Mouse (Mus musculus): Measurements from ENCODE around the gene Hyal1.

Gene Hyal1

GRCm38 (mm10) chr9:107594281-107595062 lies 17.7 kb downstream of the Hyal1 start:
- DNase-seq (ENCODE audit: extremely low spot score, low read depth, low spot score), result no peak

GRCm38 (mm10) chr9:107596619-107597569 lies 20.2 kb downstream of the Hyal1 start:
- DNase-seq (ENCODE audit: extremely low spot score, low read depth, low spot score), result no peak

- DNase-seq (ENCODE audit: extremely low spot score, low read depth, low spot score), result no peak
These were observed 21.7 kb downstream of the Hyal1 start for GRCm38 (mm10) chr9:107598385-107598784.

GRCm38 (mm10) chr9:107599433-107599832 lies 22.7 kb downstream of the Hyal1 start:
- DNase-seq (ENCODE audit: extremely low spot score, low read depth, low spot score), result no peak

GRCm38 (mm10) chr9:107599842-107600241 lies 23.1 kb downstream of the Hyal1 start:
- DNase-seq (ENCODE audit: extremely low spot score, low read depth, low spot score), result no peak

- DNase-seq (ENCODE audit: extremely low spot score, low read depth, low spot score), result no peak
These were observed 24.0 kb downstream of the Hyal1 start for GRCm38 (mm10) chr9:107600745-107601144.

GRCm38 (mm10) chr9:107601275-107601674 lies 24.5 kb downstream of the Hyal1 start:
- no peak for DNase-seq (ENCODE audit: extremely low spot score, low read depth, low spot score)

GRCm38 (mm10) chr9:107602068-107602648 lies 25.4 kb downstream of the Hyal1 start:
- peak; percentile 90 for DNase-seq (ENCODE audit: extremely low spot score, low read depth, low spot score)

- DNase-seq (ENCODE audit: extremely low spot score, low read depth, low spot score), result no peak
These were observed 26.5 kb downstream of the Hyal1 start for GRCm38 (mm10) chr9:107603251-107603650.

- DNase-seq (ENCODE audit: extremely low spot score, low read depth, low spot score), result no peak
These were observed 28.4 kb downstream of the Hyal1 start for GRCm38 (mm10) chr9:107605041-107605661.

GRCm38 (mm10) chr9:107606591-107606990 lies 29.9 kb downstream of the Hyal1 start:
- no peak for DNase-seq (ENCODE audit: extremely low spot score, low read depth, low spot score)

- no peak for DNase-seq (ENCODE audit: extremely low spot score, low read depth, low spot score)
These were observed 30.3 kb downstream of the Hyal1 start for GRCm38 (mm10) chr9:107607036-107607435.

- DNase-seq (ENCODE audit: extremely low spot score, low read depth, low spot score), result no peak
These were observed 31.0 kb downstream of the Hyal1 start for GRCm38 (mm10) chr9:107607653-107608245.

GRCm38 (mm10) chr9:107608741-107609432 lies 32.2 kb downstream of the Hyal1 start, which contains the start of gene Sema3b:
Sema3b (minus strand) TSS chr9:107609229.
- no peak for DNase-seq (ENCODE audit: extremely low spot score, low read depth, low spot score)

GRCm38 (mm10) chr9:107609433-107609830 lies 32.7 kb downstream of the Hyal1 start:
- no peak for DNase-seq (ENCODE audit: extremely low spot score, low read depth, low spot score)

GRCm38 (mm10) chr9:107611456-107612190 lies 34.9 kb downstream of the Hyal1 start:
- no peak for DNase-seq (ENCODE audit: extremely low spot score, low read depth, low spot score)

GRCm38 (mm10) chr9:107612191-107612944 lies 35.6 kb downstream of the Hyal1 start:
- peak; percentile 83 for DNase-seq (ENCODE audit: extremely low spot score, low read depth, low spot score)

GRCm38 (mm10) chr9:107612945-107613569 lies 36.3 kb downstream of the Hyal1 start:
- DNase-seq (ENCODE audit: extremely low spot score, low read depth, low spot score), result no peak

All from hindlimb bud, embryonic 11.5 days (tissue).